Mouse (Mus musculus) ES-E14 (cell line): ENCODE data around the gene Wdfy2. TPM values are rescaled to one million over a fixed set of nuclear protein-coding genes. Genes with fewer than 3 reads are reported as not detected.
A peak's percentile ranks its signal among the peaks of the same experiment; 100 is the strongest.

ENCODE experiments used
- DNase-seq: peaks from one replicate; pipeline ENCODE4 v3.0.0-alpha.2; 2013; ENCODE audit warnings: low read depth, low spot score
- H3K27ac ChIP-seq: 2 replicates; pipeline ENCODE4 v1.5.1; 2012; ENCODE audit warnings: low read depth, mild to moderate bottlenecking, low read length, moderate library complexity, mixed read lengths; ENCODE audit not compliant: poor library complexity, insufficient read depth, severe bottlenecking
- H3K36me3 ChIP-seq: 2 replicates; pipeline ENCODE4 v1.6.1; 2012; ENCODE audit warnings: mild to moderate bottlenecking, low read length, moderate library complexity, mixed read lengths; ENCODE audit not compliant: control insufficient read depth, poor library complexity, insufficient read depth, severe bottlenecking
- H3K4me1 ChIP-seq, 2 experiments: fragments of 150-350 bp in 1 of 2; sonication (generic) in 1 of 2; 2 replicates each; pipeline ENCODE4 v1.6.1; 2012; ENCODE audit warnings: low read length in 2 of 2, mild to moderate bottlenecking in 1 of 2, mixed read lengths in 1 of 2; ENCODE audit not compliant: control insufficient read depth in 2 of 2, insufficient read depth in 2 of 2, poor library complexity in 1 of 2
- H3K4me3 ChIP-seq, 2 experiments: fragments of 150-350 bp in 1 of 2; sonication (generic) in 1 of 2; 2 replicates each; pipeline ENCODE4 v1.5.1; 2012; ENCODE audit warnings: low read length in 2 of 2, low read depth in 1 of 2, mild to moderate bottlenecking in 1 of 2, mixed read lengths in 1 of 2; ENCODE audit not compliant: insufficient read depth in 1 of 2, poor library complexity in 1 of 2, severe bottlenecking in 1 of 2
- H3K9ac ChIP-seq: 2 replicates; pipeline ENCODE4 v1.6.1; 2012; ENCODE audit warnings: low read depth, mild to moderate bottlenecking, low read length, mixed read lengths; ENCODE audit not compliant: poor library complexity, insufficient read depth, severe bottlenecking
- H3K9me3 ChIP-seq: fragments of 150-350 bp; sonication (generic); 2 replicates; pipeline ENCODE4 v1.6.1; 2012; ENCODE audit warnings: low read depth, mild to moderate bottlenecking, low read length; ENCODE audit not compliant: control insufficient read depth, insufficient read depth
- CHD2 ChIP-seq: IDR thresholded peaks from 2 replicates; pipeline ENCODE4 v1.6.1; 2014; ENCODE audit warnings: mild to moderate bottlenecking, low read depth, low read length, inconsistent platforms
- HCFC1 ChIP-seq: IDR thresholded peaks from 2 replicates; pipeline ENCODE4 v1.6.1; 2012; ENCODE audit warnings: low read length, inconsistent platforms, borderline replicate concordance; ENCODE audit not compliant: insufficient read depth
- MAFK ChIP-seq: IDR thresholded peaks from 2 replicates; pipeline ENCODE4 v1.6.1; 2014; ENCODE audit warnings: mild to moderate bottlenecking, low read depth, low read length, inconsistent platforms; ENCODE audit not compliant: insufficient read depth
- ZC3H11A ChIP-seq: IDR thresholded peaks from 2 replicates; pipeline ENCODE4 v1.6.1; 2012; ENCODE audit warnings: low read depth, mild to moderate bottlenecking, inconsistent platforms, low read length, borderline replicate concordance
- ZNF384 ChIP-seq: IDR thresholded peaks from 2 replicates; pipeline ENCODE4 v1.6.1; 2012; ENCODE audit warnings: low read depth, low read length, inconsistent platforms
- in situ Hi-C, 2 experiments: fragments of 600-800 bp; cut with MboI; formaldehyde crosslinking; loops; one replicate each; pipeline ENCODE4 v1.15.1; 2025; ENCODE audit warnings: low sequenced_read_pairs in 2 of 2, inconsistent platforms in 1 of 2; ENCODE audit not compliant: unreplicated experiment in 2 of 2
- total RNA-seq: library from RNA; depleted of rRNA; stranded (reverse); fragments of 300-350 nt; gene quantifications from 2 replicates; pipeline ENCODE4 v1.2.3, GENCODE M21; 2012

Wdfy2 gene
- total RNA-seq, 1 experiment = 7.0 TPM

- Histone ChIP-seq H3K9me3 (no peaks in the 10 kb centered on the region), H3K4me1 (no peaks in the 10 kb centered on the region), H3K4me3 (peak overlapping the region; percentile 81 to 83), H3K27ac (no peak overlapping the region), H3K9ac (peak overlapping the region; percentile 89), H3K36me3 (no peaks in the 10 kb centered on the region)
- no peak for TF ChIP-seq CHD2
- TF ChIP-seq ZNF384 = no peak
- no peak for TF ChIP-seq MAFK
- no peak for TF ChIP-seq ZC3H11A
- TF ChIP-seq HCFC1 = no peak
- DNase-seq = no peak
- in situ Hi-C loops = no loop called here
Measured at GRCm38 (mm10) chr14:62838336-62838735, 858 bp downstream of the Wdfy2 start.

GRCm38 (mm10) chr14:62841726-62842125, 4.2 kb downstream of the Wdfy2 start:
- Histone ChIP-seq H3K9me3 (no peaks in the 10 kb centered on the region), H3K27ac (no peak overlapping the region), H3K4me1 (no peaks in the 10 kb centered on the region), H3K36me3 (no peaks in the 10 kb centered on the region), H3K4me3 (no peak overlapping the region), H3K9ac (no peak overlapping the region)
- in situ Hi-C loops = no loop called here
- TF ChIP-seq CHD2 (no peak), MAFK (no peak), ZC3H11A (no peak), ZNF384 (no peak), HCFC1 (no peak)
- no peak for DNase-seq

GRCm38 (mm10) chr14:62842495-62842894, 5.0 kb downstream of the Wdfy2 start:
- H3K36me3 ChIP-seq = no peaks in the 10 kb centered on the region
- in situ Hi-C loops = no loop called here
- TF ChIP-seq ZC3H11A (no peak), CHD2 (no peak), MAFK (no peak), HCFC1 (no peak), ZNF384 (no peak)
- H3K27ac ChIP-seq = no peak overlapping the region
- no peaks in the 10 kb centered on the region for H3K4me1 ChIP-seq
- H3K9me3 ChIP-seq = no peaks in the 10 kb centered on the region
- no peak overlapping the region for H3K9ac ChIP-seq
- no peak overlapping the region for H3K4me3 ChIP-seq
- DNase-seq = no peak

- H3K4me1 ChIP-seq = no peaks in the 10 kb centered on the region
- H3K4me3 ChIP-seq = no peak overlapping the region
- no peak for TF ChIP-seq ZNF384
- no peak for TF ChIP-seq ZC3H11A
- TF ChIP-seq CHD2 = no peak
- no peak for TF ChIP-seq HCFC1
- no peak for TF ChIP-seq MAFK
- DNase-seq = no peak
- H3K36me3 ChIP-seq = no peaks in the 10 kb centered on the region
- in situ Hi-C loops = no loop called here
- no peak overlapping the region for H3K27ac ChIP-seq
- H3K9me3 ChIP-seq = no peaks in the 10 kb centered on the region
- no peak overlapping the region for H3K9ac ChIP-seq
Measured at GRCm38 (mm10) chr14:62842976-62843375, 5.5 kb downstream of the Wdfy2 start.

- in situ Hi-C loops = no loop called here
- Histone ChIP-seq H3K9ac (no peak overlapping the region), H3K27ac (no peak overlapping the region), H3K4me3 (no peak overlapping the region), H3K9me3 (no peaks in the 10 kb centered on the region), H3K36me3 (no peaks in the 10 kb centered on the region), H3K4me1 (no peaks in the 10 kb centered on the region)
- TF ChIP-seq MAFK (no peak), HCFC1 (no peak), CHD2 (no peak), ZNF384 (no peak), ZC3H11A (no peak)
- DNase-seq = no peak
Measured at GRCm38 (mm10) chr14:62844226-62844625, 6.7 kb downstream of the Wdfy2 start.
